Mouse (Mus musculus): Measurements from ENCODE around the gene Dnajc21. TPM values are rescaled to one million over a fixed set of nuclear protein-coding genes. Genes with fewer than 3 reads are reported as not detected.
"Not testable (repeated sequence)": the region's sequence is repeated elsewhere in the genome, so short reads cannot be mapped to it uniquely, and the experiment has no call there.

The Dnajc21 gene
- polyA plus RNA-seq (2016; fragmentation: Nextera tagmentation; extraction: Ambion mirVana), result 16.3 and 18.6 TPM in 2 replicates

DNA sequence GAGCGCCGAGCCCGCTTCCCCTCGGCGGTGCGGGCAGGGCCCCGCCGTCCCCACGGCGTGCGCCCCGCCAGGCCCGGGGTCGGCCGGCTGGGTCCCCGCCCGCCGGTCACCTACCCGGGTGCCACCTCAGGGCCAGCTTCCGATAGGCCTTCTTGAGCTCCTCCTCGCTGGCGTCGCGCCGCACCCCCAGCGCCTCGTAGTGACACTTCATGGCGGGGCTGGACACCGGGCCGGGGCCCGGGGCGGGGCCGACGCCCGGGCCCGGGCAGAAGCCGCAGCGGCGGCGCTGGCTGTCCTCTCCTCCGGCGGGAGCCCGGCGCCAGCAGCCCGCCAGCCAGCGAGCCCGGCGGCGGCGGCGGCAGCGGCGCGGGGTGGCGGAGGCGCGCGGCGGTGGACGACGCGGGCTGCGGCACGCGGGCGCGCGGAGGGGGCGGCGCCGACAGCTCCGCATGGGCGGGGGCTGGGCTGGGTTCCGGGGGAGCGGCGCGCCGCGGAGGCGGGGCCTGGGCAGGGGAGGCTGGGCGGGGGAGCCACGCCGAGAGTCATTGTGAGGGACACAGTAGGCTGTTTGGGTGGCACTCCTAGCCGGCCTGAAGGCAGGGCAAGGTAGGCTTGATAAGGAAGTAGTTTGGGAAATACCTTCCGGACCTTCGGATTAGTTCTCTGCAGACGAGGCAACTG, at the start of gene Dnajc21:
Gene Dnajc21, minus strand, starts transcription at position 366 of the 681 bp plus-strand sequence.
- ATAC-seq (ENCODE audit: low FRiP score, low read depth), result peak; percentile 98
- peak within 1 kb of the TSS; percentile 63 for H3K4me2 ChIP-seq (replicated peaks)
- no peaks in the 10 kb centered on the region for H3K9me3 ChIP-seq
- peak within 1 kb of the TSS; percentile 89 for H3K4me3 ChIP-seq
- 2% methylated on average over 33 of the region's 87 CpGs for WGBS
- H3K27me3 ChIP-seq, result no peaks in the 10 kb centered on the region
- H3K4me1 ChIP-seq, result peaks cover 19% of the 10 kb centered on the region
- H3K9ac ChIP-seq (replicated peaks), result peak within 1 kb of the TSS; percentile 84
- H3K27ac ChIP-seq (replicated peaks), result peak within 1 kb of the TSS; percentile 85
- peaks cover 3% of the 10 kb centered on the region for H3K36me3 ChIP-seq

DNA sequence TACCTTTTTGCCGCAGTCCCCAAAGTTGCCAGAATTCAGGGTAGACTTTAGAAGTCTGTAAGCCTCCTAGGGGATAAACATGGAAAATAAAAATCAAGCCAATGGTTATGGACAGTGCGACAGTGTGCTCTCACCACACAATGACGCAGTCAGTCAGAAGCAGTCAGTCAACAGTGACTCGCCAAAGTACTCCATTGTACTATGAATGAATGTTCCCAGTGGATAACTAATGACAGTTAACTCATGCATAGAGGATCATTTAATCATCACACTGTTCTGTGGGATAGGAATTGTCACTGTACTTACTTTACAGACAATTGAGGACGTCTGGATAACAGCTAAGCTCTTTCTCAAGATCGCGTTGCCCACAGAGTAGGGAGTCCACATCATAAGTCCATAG, 44.9 kb upstream of the Dnajc21 start:
- Histone ChIP-seq H3K36me3 (no peaks in the 10 kb centered on the region), H3K4me2 (replicated peaks) (no peak overlapping the region), H3K27me3 (no peaks in the 10 kb centered on the region), H3K4me1 (no peaks in the 10 kb centered on the region), H3K9ac (replicated peaks) (no peak overlapping the region), H3K4me3 (no peak overlapping the region), H3K9me3 (no peaks in the 10 kb centered on the region), H3K27ac (replicated peaks) (no peak overlapping the region)
- no peak for ATAC-seq (ENCODE audit: low FRiP score, low read depth)
- 85% methylated on average over 7 of the region's 7 CpGs for WGBS

GRCm38 (mm10) chr15:10506099-10506498, 35.8 kb upstream of the Dnajc21 start:
- Histone ChIP-seq H3K9me3 (no peaks in the 10 kb centered on the region), H3K4me3 (no peak overlapping the region), H3K27me3 (no peaks in the 10 kb centered on the region), H3K36me3 (no peaks in the 10 kb centered on the region), H3K9ac (replicated peaks) (no peak overlapping the region), H3K27ac (replicated peaks) (no peak overlapping the region), H3K4me2 (replicated peaks) (no peak overlapping the region), H3K4me1 (no peaks in the 10 kb centered on the region)
- 82% methylated on average over 11 of the region's 11 CpGs for WGBS
- no peak for ATAC-seq (ENCODE audit: low FRiP score, low read depth)

DNA sequence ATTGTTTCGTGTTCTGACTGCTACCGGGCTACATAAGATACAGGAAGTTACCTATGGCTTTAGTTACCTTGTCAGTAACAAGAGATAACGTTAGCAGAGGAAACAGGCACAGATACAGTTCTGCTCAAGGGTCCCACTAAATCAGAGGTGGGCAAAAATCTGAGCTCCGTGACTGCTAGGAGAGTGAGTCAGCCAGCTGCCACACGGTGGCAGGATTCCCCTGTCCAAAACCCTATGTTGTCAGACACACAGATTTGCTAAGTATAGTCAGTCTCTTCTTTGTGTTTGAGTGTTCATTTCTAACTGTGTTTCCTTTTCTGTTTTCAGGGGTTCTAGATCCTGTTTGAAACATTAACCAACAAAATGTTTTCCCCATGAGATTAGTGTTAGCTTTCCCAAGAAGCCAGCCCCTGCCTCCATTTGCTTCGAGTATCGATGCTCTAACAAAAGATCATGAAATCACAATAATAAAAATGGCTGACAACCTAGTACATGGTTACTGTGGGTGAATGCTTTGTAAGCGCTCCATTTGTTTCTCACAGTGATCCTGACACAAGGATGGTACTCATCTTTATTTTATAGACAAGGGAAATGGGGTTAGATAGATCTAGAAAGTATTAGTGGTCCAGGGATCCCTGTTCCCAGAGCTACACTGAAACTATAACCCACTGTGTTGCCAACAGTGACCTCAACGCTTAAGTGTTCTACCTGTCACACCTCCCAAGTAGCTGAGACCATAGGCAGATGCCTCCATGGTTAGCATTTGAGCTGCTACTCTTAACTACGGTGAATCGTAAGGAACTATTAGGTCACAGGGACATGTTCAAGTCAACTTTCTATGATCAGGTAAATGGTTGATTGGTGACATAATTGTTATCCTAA, 30.8 kb upstream of the Dnajc21 start:
- Histone ChIP-seq H3K4me2 (replicated peaks) (no peak overlapping the region), H3K27ac (replicated peaks) (no peak overlapping the region), H3K9ac (replicated peaks) (no peak overlapping the region), H3K4me1 (no peaks in the 10 kb centered on the region), H3K9me3 (no peaks in the 10 kb centered on the region), H3K27me3 (no peaks in the 10 kb centered on the region), H3K4me3 (no peak overlapping the region), H3K36me3 (peaks cover 3% of the 10 kb centered on the region)
- WGBS, result 59% methylated on average over 11 of the region's 11 CpGs
- ATAC-seq (ENCODE audit: low FRiP score, low read depth), result peak; percentile 94

- no peak for ATAC-seq (ENCODE audit: low FRiP score, low read depth)
- WGBS, result 87% methylated on average over 5 of the region's 5 CpGs
Measured at GRCm38 (mm10) chr15:10500035-10500434, 29.7 kb upstream of the Dnajc21 start.

GRCm38 (mm10) chr15:10499593-10499992, 29.3 kb upstream of the Dnajc21 start:
- peaks cover 8% of the 10 kb centered on the region for H3K36me3 ChIP-seq
- H3K4me3 ChIP-seq, result no peak overlapping the region
- ATAC-seq (ENCODE audit: low FRiP score, low read depth), result no peak
- no peak overlapping the region for H3K9ac ChIP-seq (replicated peaks)
- H3K4me2 ChIP-seq (replicated peaks), result no peak overlapping the region
- no peaks in the 10 kb centered on the region for H3K4me1 ChIP-seq
- no peaks in the 10 kb centered on the region for H3K27me3 ChIP-seq
- H3K9me3 ChIP-seq, result no peaks in the 10 kb centered on the region
- WGBS, result 77% methylated on average over 5 of the region's 5 CpGs
- H3K27ac ChIP-seq (replicated peaks), result no peak overlapping the region

More at GRCm38 (mm10) chr15:10500035-10500434, 29.7 kb upstream of the Dnajc21 start:
- H3K27me3 ChIP-seq, result no peaks in the 10 kb centered on the region
- no peak overlapping the region for H3K4me2 ChIP-seq (replicated peaks)
- no peak overlapping the region for H3K9ac ChIP-seq (replicated peaks)
- H3K27ac ChIP-seq (replicated peaks), result no peak overlapping the region
- H3K9me3 ChIP-seq, result no peaks in the 10 kb centered on the region
- no peaks in the 10 kb centered on the region for H3K4me1 ChIP-seq
- H3K4me3 ChIP-seq, result no peak overlapping the region
- peaks cover 7% of the 10 kb centered on the region for H3K36me3 ChIP-seq

DNA sequence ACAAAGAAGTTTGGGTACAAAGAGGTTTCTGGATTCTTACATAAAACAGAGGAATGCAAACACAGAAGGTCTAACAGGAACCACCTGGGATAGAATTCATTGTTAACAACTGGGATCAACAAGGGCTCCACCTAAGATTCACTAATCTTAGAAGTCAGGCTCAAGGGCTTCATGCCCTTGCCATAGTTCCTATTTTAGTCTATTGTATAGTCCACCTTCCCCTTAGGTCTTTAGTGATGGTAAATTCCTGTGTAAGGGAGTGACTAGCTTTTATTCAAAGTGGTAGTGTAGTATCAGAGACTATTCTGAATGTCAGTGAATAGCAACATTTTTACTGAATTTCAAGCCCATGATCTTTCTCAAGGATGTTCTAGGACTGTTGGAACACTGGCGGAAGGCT, 26.4 kb upstream of the Dnajc21 start:
- not testable (repeated sequence) for H3K27me3 ChIP-seq; ATAC-seq (ENCODE audit: low FRiP score, low read depth); H3K9ac ChIP-seq (replicated peaks); H3K4me2 ChIP-seq (replicated peaks); H3K4me1 ChIP-seq; H3K4me3 ChIP-seq; H3K9me3 ChIP-seq; H3K27ac ChIP-seq (replicated peaks)
- peaks cover 27% of the 10 kb centered on the region for H3K36me3 ChIP-seq
- 94% methylated on average over 1 of the region's 1 CpGs for WGBS

GRCm38 (mm10) chr15:10495944-10496343, 25.6 kb upstream of the Dnajc21 start:
- whole genome bisulfite sequencing, result 96% methylated on average over 11 of the region's 11 CpGs
- no peak for ATAC-seq (ENCODE audit: low FRiP score, low read depth)
- Histone ChIP-seq H3K9ac (replicated peaks) (no peak overlapping the region), H3K27me3 (no peaks in the 10 kb centered on the region), H3K4me3 (no peak overlapping the region), H3K9me3 (no peaks in the 10 kb centered on the region), H3K4me1 (no peaks in the 10 kb centered on the region), H3K4me2 (replicated peaks) (no peak overlapping the region), H3K27ac (replicated peaks) (no peak overlapping the region), H3K36me3 (peaks cover 27% of the 10 kb centered on the region)

DNA sequence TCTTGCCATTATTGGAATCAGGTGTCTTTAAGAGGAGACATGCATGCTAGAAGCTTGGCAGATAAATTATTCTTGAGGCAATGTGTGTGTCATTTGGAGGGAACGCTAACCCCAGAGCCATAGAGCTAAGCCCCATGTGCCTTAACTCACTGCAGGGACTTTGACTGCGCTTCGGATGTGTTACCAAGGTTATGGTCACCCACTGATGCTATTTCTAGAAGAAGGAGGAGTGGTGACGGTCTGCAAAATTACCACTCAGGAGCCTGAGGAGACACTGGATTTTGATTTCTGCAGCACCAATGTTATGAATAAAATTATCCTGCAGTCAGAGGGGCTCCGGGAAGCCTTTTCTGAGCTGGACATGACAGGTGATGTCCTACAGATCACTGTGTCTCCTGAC, 19.8 kb upstream of the Dnajc21 start:
- Histone ChIP-seq H3K27me3 (no peaks in the 10 kb centered on the region), H3K9me3 (no peaks in the 10 kb centered on the region), H3K4me1 (peaks cover 9% of the 10 kb centered on the region), H3K4me2 (replicated peaks) (no peak overlapping the region), H3K9ac (replicated peaks) (no peak overlapping the region), H3K36me3 (peaks cover 29% of the 10 kb centered on the region), H3K4me3 (no peak overlapping the region), H3K27ac (replicated peaks) (no peak overlapping the region)
- no peak for ATAC-seq (ENCODE audit: low FRiP score, low read depth)
- WGBS, result 92% methylated on average over 5 of the region's 5 CpGs

- Histone ChIP-seq H3K27me3 (no peaks in the 10 kb centered on the region), H3K36me3 (peaks cover 24% of the 10 kb centered on the region), H3K27ac (replicated peaks) (no peak overlapping the region), H3K4me2 (replicated peaks) (peak overlapping the region; percentile 80), H3K9me3 (no peaks in the 10 kb centered on the region), H3K9ac (replicated peaks) (no peak overlapping the region), H3K4me3 (peak overlapping the region; percentile 86; the same call in 1 of the 2 replicates), H3K4me1 (peaks cover 18% of the 10 kb centered on the region)
- ATAC-seq (ENCODE audit: low FRiP score, low read depth), result no peak
- 71% methylated on average over 2 of the region's 2 CpGs for WGBS
Measured at GRCm38 (mm10) chr15:10487246-10487645, 16.9 kb upstream of the Dnajc21 start.

- peak overlapping the region; percentile 60; the same call in 1 of the 2 replicates for H3K27ac ChIP-seq (replicated peaks)
- ATAC-seq (ENCODE audit: low FRiP score, low read depth), result peak; percentile 44; the same call in 1 of the 2 replicates
- under 1% methylated on average over 18 of the region's 18 CpGs for WGBS
- H3K9me3 ChIP-seq, result no peaks in the 10 kb centered on the region
- H3K4me1 ChIP-seq, result peaks cover 18% of the 10 kb centered on the region
- peak overlapping the region; percentile 83 for H3K9ac ChIP-seq (replicated peaks)
- H3K36me3 ChIP-seq, result peaks cover 26% of the 10 kb centered on the region
- no peaks in the 10 kb centered on the region for H3K27me3 ChIP-seq
- peak overlapping the region; percentile 86 for H3K4me3 ChIP-seq
- H3K4me2 ChIP-seq (replicated peaks), result peak overlapping the region; percentile 80
Measured at GRCm38 (mm10) chr15:10486365-10486839, 16.1 kb upstream of the Dnajc21 start.

Data from midbrain, embryonic 12.5 days (tissue).